Mouse (Mus musculus): ENCODE results near the gene Gnaq.

The Gnaq gene

GRCm38 (mm10) chr19:16189066-16189765, 56.6 kb downstream of the Gnaq start:
- no peak for DNase-seq (ENCODE audit: low spot score in 2 of 2)

GRCm38 (mm10) chr19:16198162-16198561, 65.5 kb downstream of the Gnaq start:
- DNase-seq (ENCODE audit: low spot score in 2 of 2) = no peak

GRCm38 (mm10) chr19:16201356-16201755, 68.7 kb downstream of the Gnaq start:
- no peak for DNase-seq (ENCODE audit: low spot score in 2 of 2)

GRCm38 (mm10) chr19:16204776-16205680, 72.4 kb downstream of the Gnaq start:
- no peak for DNase-seq (ENCODE audit: low spot score in 2 of 2)

GRCm38 (mm10) chr19:16209616-16210015, 77.0 kb downstream of the Gnaq start:
- DNase-seq (ENCODE audit: low spot score in 2 of 2) = no peak

- no peak for DNase-seq (ENCODE audit: low spot score in 2 of 2)
Measured at GRCm38 (mm10) chr19:16214946-16215345, 82.3 kb downstream of the Gnaq start.

GRCm38 (mm10) chr19:16215430-16216016, 82.9 kb downstream of the Gnaq start:
- no peak for DNase-seq (ENCODE audit: low spot score in 2 of 2)

GRCm38 (mm10) chr19:16219978-16220377, 87.3 kb downstream of the Gnaq start:
- no peak for DNase-seq (ENCODE audit: low spot score in 2 of 2)

GRCm38 (mm10) chr19:16222526-16222925, 89.9 kb downstream of the Gnaq start:
- no peak for DNase-seq (ENCODE audit: low spot score in 2 of 2)

- DNase-seq (ENCODE audit: low spot score in 2 of 2) = no peak
Measured at GRCm38 (mm10) chr19:16223126-16223525, 90.5 kb downstream of the Gnaq start.

GRCm38 (mm10) chr19:16224831-16225230, 92.2 kb downstream of the Gnaq start:
- no peak for DNase-seq (ENCODE audit: low spot score in 2 of 2)

- DNase-seq (ENCODE audit: low spot score in 2 of 2) = no peak
Measured at GRCm38 (mm10) chr19:16231584-16231983, 99.0 kb downstream of the Gnaq start.

- DNase-seq (ENCODE audit: low spot score in 2 of 2) = no peak
Measured at GRCm38 (mm10) chr19:16235594-16235993, 103.0 kb downstream of the Gnaq start.

GRCm38 (mm10) chr19:16237034-16237433, 104.4 kb downstream of the Gnaq start:
- DNase-seq (ENCODE audit: low spot score in 2 of 2) = no peak

- DNase-seq (ENCODE audit: low spot score in 2 of 2) = no peak
Measured at GRCm38 (mm10) chr19:16238072-16238471, 105.4 kb downstream of the Gnaq start.

- DNase-seq (ENCODE audit: low spot score in 2 of 2) = no peak
Measured at GRCm38 (mm10) chr19:16238512-16238911, 105.9 kb downstream of the Gnaq start.

- DNase-seq (ENCODE audit: low spot score in 2 of 2) = no peak
Measured at GRCm38 (mm10) chr19:16242708-16243107, 110.1 kb downstream of the Gnaq start.

- DNase-seq (ENCODE audit: low spot score in 2 of 2) = no peak
Measured at GRCm38 (mm10) chr19:16249025-16249424, 116.4 kb downstream of the Gnaq start.

- no peak for DNase-seq (ENCODE audit: low spot score in 2 of 2)
Measured at GRCm38 (mm10) chr19:16250921-16251320, 118.3 kb downstream of the Gnaq start.

GRCm38 (mm10) chr19:16251819-16252218, 119.2 kb downstream of the Gnaq start:
- DNase-seq (ENCODE audit: low spot score in 2 of 2) = no peak

GRCm38 (mm10) chr19:16252696-16253095, 120.1 kb downstream of the Gnaq start:
- DNase-seq (ENCODE audit: low spot score in 2 of 2) = no peak

GRCm38 (mm10) chr19:16254881-16255280, 122.2 kb downstream of the Gnaq start:
- no peak for DNase-seq (ENCODE audit: low spot score in 2 of 2)

GRCm38 (mm10) chr19:16255294-16255693, 122.7 kb downstream of the Gnaq start:
- DNase-seq (ENCODE audit: low spot score in 2 of 2) = no peak
